Mouse (Mus musculus) myocyte (in vitro differentiated cells): ENCODE results near the gene Gm11639. TPM values are rescaled to one million over a fixed set of nuclear protein-coding genes. Genes with fewer than 3 reads are reported as not detected.

ENCODE experiments used
- H3K27me3 ChIP-seq: one replicate; pipeline ENCODE4 v1.6.1; 2011; ENCODE audit not compliant: control insufficient read depth, insufficient read depth, insufficient read length
- H3K36me3 ChIP-seq: one replicate; pipeline ENCODE4 v1.6.1; 2011; ENCODE audit not compliant: control insufficient read depth, insufficient read depth
- H3K4me2 ChIP-seq: one replicate; pipeline ENCODE4 v1.6.1; 2011; ENCODE audit warnings: low read depth, control low read depth
- H3K4me3 ChIP-seq: one replicate; pipeline ENCODE4 v1.5.1; 2011; ENCODE audit warnings: mild to moderate bottlenecking, control low read depth, moderate library complexity
- H3K79me2 ChIP-seq: one replicate; pipeline ENCODE4 v1.6.1; 2011; ENCODE audit not compliant: control insufficient read depth, insufficient read depth
- H3ac ChIP-seq: one replicate; pipeline ENCODE4 v1.6.1; 2011; ENCODE audit not compliant: control insufficient read depth, insufficient read length
- CEBPB ChIP-seq: IDR thresholded peaks from 2 replicates; pipeline ENCODE4 v1.6.1; 2011; ENCODE audit warnings: mild to moderate bottlenecking, moderate library complexity; ENCODE audit not compliant: poor library complexity, insufficient read depth, severe bottlenecking
- E2F4 ChIP-seq: IDR thresholded peaks from one replicate; pipeline ENCODE4 v1.6.1; 2011; ENCODE audit warnings: mild to moderate bottlenecking, control low read depth, moderate library complexity; ENCODE audit not compliant: insufficient read depth
- MAX ChIP-seq: IDR thresholded peaks from one replicate; pipeline ENCODE4 v1.6.1; 2011; ENCODE audit warnings: low read depth, mild to moderate bottlenecking, control low read depth
- MYOD1 ChIP-seq, 3 experiments: IDR thresholded peaks; one replicate each; pipeline ENCODE4 v1.6.1; 2011; ENCODE audit warnings: control low read depth in 2 of 3, low read depth in 2 of 3, mild to moderate bottlenecking in 2 of 3, moderate library complexity in 1 of 3; ENCODE audit not compliant: insufficient read length in 2 of 3, control insufficient read depth in 1 of 3
- MYOG ChIP-seq, 3 experiments: IDR thresholded peaks; one replicate each; pipeline ENCODE4 v1.6.1; 2011; ENCODE audit warnings: control low read depth in 2 of 3, low read depth in 2 of 3, mild to moderate bottlenecking in 2 of 3; ENCODE audit not compliant: insufficient read length in 2 of 3, control insufficient read depth in 1 of 3, insufficient read depth in 1 of 3
- POLR2A ChIP-seq: IDR thresholded peaks from one replicate; pipeline ENCODE4 v1.6.1; 2011; ENCODE audit warnings: low read depth, mild to moderate bottlenecking, control low read depth, moderate library complexity; ENCODE audit not compliant: insufficient read length
- POLR2AphosphoS2 ChIP-seq: IDR thresholded peaks from one replicate; pipeline ENCODE4 v1.6.1; 2011; ENCODE audit warnings: low read depth, control low read depth; ENCODE audit not compliant: insufficient read length
- REST ChIP-seq: IDR thresholded peaks from one replicate; pipeline ENCODE4 v1.6.1; 2011; ENCODE audit warnings: mild to moderate bottlenecking, control low read depth, moderate library complexity; ENCODE audit not compliant: insufficient read depth, insufficient read length
- SRF ChIP-seq: IDR thresholded peaks from one replicate; pipeline ENCODE4 v1.6.1; 2011; ENCODE audit warnings: low read depth; ENCODE audit not compliant: control insufficient read depth, insufficient read length
- TCF12 ChIP-seq: IDR thresholded peaks from one replicate; pipeline ENCODE4 v1.6.1; 2011; ENCODE audit warnings: mild to moderate bottlenecking, control low read depth; ENCODE audit not compliant: poor library complexity, insufficient read depth, severe bottlenecking
- TCF3 ChIP-seq: IDR thresholded peaks from one replicate; pipeline ENCODE4 v1.6.1; 2011; ENCODE audit warnings: low read depth, control low read depth; ENCODE audit not compliant: insufficient read length
- USF1 ChIP-seq: IDR thresholded peaks from one replicate; pipeline ENCODE4 v1.6.1; 2011; ENCODE audit warnings: low read depth, mild to moderate bottlenecking, control low read depth, moderate library complexity
- polyA plus RNA-seq: library from polyadenylated mRNA; unstranded; fragments of >200 nt; fragmentation: generic; extraction: Trizol; gene quantifications from one replicate; pipeline ENCODE4 v1.2.1, GENCODE M21; 2012; ENCODE audit warnings: missing spikeins

Gene Gm11639
- polyA plus RNA-seq, 1 experiment: not detected

DNA sequence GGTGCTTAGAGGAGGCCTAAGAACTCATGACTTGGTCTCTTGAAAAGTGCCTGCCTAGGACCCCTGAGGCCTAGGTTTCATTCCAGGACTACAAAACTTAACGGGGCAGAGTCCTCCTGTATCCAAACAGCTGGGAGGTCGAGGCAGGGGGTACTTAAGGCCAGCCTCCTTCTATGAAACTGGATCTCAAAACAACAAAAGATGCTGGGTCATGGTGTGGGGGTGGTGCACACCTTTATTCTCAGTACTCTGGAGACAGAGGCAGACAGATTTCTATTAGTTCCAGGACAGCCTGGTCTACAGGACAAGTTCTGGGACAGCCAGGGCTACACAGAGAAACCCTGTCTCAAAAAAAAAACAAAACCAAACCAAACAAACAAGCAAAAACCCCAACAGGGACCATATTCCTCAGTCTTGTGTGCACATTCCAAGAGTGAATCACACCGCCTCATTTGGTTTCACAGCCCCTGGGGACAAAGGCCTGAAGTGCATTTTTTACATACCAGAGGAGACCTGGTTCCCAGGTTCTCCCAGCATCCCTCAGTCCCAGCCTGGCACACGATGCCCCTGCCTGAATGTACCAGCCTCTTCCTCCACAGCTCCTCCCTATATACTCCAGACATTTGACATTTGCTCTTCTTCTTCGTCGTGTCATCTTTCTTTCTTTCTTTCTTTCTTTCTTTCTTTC lies 474.3 kb downstream of the Gm11639 start:
- Histone ChIP-seq H3K4me2 (no peak overlapping the region), H3ac (no peak overlapping the region), H3K36me3 (no peaks in the 10 kb centered on the region), H3K79me2 (no peaks in the 10 kb centered on the region), H3K27me3 (no peaks in the 10 kb centered on the region), H3K4me3 (no peak overlapping the region)
- TF ChIP-seq MYOG (IDR thresholded peaks at IDR 0.05; ENCODE audit: control insufficient read depth in 1 of 3, insufficient read depth in 1 of 3, insufficient read length in 2 of 3, low read depth in 2 of 3) (no peak), POLR2A (no peak), CEBPB (no peak), TCF3 (no peak), USF1 (no peak), MYOD1 (IDR thresholded peaks at IDR 0.05; ENCODE audit: control insufficient read depth in 1 of 3, insufficient read length in 2 of 3, low read depth in 2 of 3) (no peak), POLR2AphosphoS2 (no peak), SRF (no peak), MAX (no peak), TCF12 (no peak), E2F4 (no peak), REST (no peak)

DNA sequence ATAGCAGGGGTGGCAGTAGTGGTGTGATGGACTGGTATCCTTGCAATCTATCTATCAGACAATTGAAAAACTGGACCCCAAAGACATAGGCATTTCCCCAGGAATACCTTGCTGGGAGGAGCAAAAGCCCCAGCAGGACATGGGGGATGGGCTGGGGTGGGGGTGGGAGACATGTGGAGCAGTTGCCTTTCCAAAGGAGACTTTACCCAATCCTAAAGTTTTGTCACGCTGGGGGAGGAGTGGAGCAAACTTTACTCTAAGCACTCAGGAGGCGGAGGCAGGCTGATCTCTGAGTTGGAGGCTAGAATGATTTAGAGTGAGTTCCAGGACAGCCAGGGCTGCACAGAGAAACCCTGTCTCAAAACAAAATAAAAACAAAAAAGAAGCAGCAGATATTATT lies 475.9 kb downstream of the Gm11639 start:
- Histone ChIP-seq H3K79me2 (no peaks in the 10 kb centered on the region), H3K4me3 (no peak overlapping the region), H3K4me2 (no peak overlapping the region), H3K27me3 (no peaks in the 10 kb centered on the region), H3K36me3 (no peaks in the 10 kb centered on the region), H3ac (no peak overlapping the region)
- TF ChIP-seq USF1 (no peak), MYOG (IDR thresholded peaks at IDR 0.05; ENCODE audit: control insufficient read depth in 1 of 3, insufficient read depth in 1 of 3, insufficient read length in 2 of 3, low read depth in 2 of 3) (no peak), CEBPB (no peak), MYOD1 (IDR thresholded peaks at IDR 0.05; ENCODE audit: control insufficient read depth in 1 of 3, insufficient read length in 2 of 3, low read depth in 2 of 3) (no peak), MAX (no peak), TCF3 (no peak), E2F4 (no peak), REST (no peak)

DNA sequence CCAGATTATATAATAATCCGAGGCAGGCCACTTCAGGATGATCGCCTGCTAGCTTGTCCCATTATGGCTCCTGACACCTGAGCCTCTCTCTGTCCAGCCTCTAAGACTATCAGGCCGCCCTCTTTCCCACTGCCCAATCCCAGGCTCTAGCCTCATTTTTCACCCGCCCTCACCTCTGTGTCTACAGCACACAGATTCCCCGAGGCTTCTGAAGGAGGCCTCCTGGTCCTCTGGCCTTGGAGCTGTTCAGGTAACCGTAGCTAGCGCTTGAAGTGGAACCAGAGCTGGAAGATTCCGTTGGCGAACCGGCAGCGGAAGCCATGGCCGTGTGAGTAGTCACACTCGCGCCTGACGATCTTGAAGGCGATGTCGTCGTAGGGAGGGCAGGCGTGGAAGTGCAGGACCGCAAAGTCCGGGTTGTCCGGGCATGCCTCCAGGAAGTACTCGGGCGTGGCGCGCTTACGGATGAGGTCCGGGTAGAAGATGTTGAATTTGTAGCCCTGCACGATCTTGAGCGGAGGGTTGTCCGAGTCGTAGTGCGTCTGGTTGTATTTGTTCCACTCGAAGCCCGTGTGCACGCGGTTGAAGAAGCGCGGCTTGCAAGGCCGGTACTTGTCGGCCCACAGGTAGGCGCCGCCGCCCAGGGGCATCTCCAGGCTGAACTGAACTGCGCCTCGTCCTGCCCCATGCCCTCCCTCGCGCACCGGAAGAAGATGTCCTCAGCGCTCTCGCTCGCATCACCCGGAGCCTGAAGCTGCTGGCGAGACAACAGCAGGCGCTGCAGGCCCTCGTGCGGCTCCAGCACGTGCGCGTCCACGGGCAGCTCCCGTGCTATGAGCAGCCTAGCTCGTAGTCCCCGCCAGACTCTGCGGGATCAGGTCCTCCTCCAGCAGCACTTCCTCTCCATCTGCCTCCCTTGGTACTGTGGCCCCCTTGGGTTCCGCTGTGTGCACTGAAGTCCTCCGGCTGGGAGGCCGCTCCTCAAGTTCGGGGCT lies 479.3 kb downstream of the Gm11639 start:
- no peak overlapping the region for H3K4me2 ChIP-seq
- no peak overlapping the region for H3ac ChIP-seq
- no peak overlapping the region for H3K4me3 ChIP-seq
- no peaks in the 10 kb centered on the region for H3K27me3 ChIP-seq
- no peaks in the 10 kb centered on the region for H3K36me3 ChIP-seq
- H3K79me2 ChIP-seq: no peaks in the 10 kb centered on the region
- no peak for TF ChIP-seq USF1
- no peak for TF ChIP-seq MYOD1 (IDR thresholded peaks at IDR 0.05; ENCODE audit: control insufficient read depth in 1 of 3, insufficient read length in 2 of 3, low read depth in 2 of 3)
- TF ChIP-seq POLR2A: no peak
- TF ChIP-seq TCF12: no peak
- TF ChIP-seq MAX: no peak
- no peak for TF ChIP-seq E2F4
- TF ChIP-seq SRF: no peak
- no peak for TF ChIP-seq REST
- TF ChIP-seq MYOG (IDR thresholded peaks at IDR 0.05; ENCODE audit: control insufficient read depth in 1 of 3, insufficient read depth in 1 of 3, insufficient read length in 2 of 3, low read depth in 2 of 3): no peak
- no peak for TF ChIP-seq POLR2AphosphoS2
- TF ChIP-seq CEBPB: no peak
- TF ChIP-seq TCF3: no peak

DNA sequence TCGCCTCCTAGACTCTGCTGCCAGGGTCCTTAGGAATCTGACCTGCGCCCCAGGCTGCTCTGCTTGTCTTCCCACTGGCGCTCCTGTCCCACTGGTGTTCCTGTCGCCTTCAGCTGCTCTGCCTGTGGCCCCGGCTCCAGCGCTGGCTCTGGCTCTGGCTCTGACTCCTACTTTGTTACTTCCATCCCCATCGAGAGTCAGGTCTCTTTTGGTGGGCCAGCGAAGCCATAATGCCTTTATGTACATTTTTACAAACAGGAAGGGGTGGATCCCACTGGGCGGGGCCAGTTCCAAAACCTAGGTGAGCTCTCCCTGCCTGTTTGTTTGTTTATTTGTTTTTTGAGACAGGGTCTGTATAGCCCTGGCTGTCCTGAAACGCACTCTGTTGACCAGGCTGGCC lies 481.3 kb downstream of the Gm11639 start:
- Histone ChIP-seq H3K4me3 (no peak overlapping the region), H3K79me2 (no peaks in the 10 kb centered on the region), H3K36me3 (no peaks in the 10 kb centered on the region), H3K27me3 (no peaks in the 10 kb centered on the region), H3K4me2 (no peak overlapping the region), H3ac (no peak overlapping the region)
- no peak for TF ChIP-seq TCF3
- no peak for TF ChIP-seq E2F4
- no peak for TF ChIP-seq POLR2A
- TF ChIP-seq MYOD1 (IDR thresholded peaks at IDR 0.05; ENCODE audit: control insufficient read depth in 1 of 3, insufficient read length in 2 of 3, low read depth in 2 of 3): no peak
- no peak for TF ChIP-seq USF1
- TF ChIP-seq REST: no peak
- TF ChIP-seq MYOG (IDR thresholded peaks at IDR 0.05; ENCODE audit: control insufficient read depth in 1 of 3, insufficient read depth in 1 of 3, insufficient read length in 2 of 3, low read depth in 2 of 3): no peak
- TF ChIP-seq CEBPB: no peak
- no peak for TF ChIP-seq TCF12
- no peak for TF ChIP-seq SRF
- TF ChIP-seq POLR2AphosphoS2: no peak
- no peak for TF ChIP-seq MAX

Other genes with a start within 250 kb of the Gm11639 start
- gene Kansl1, start 216.8 kb upstream of the Gm11639 start, polyA plus RNA-seq: 15.6 TPM
- 9.2 TPM for gene Cdc27, start 135.1 kb upstream of the Gm11639 start, polyA plus RNA-seq
- 5,062 TPM for gene Myl4, start 135.0 kb upstream of the Gm11639 start, polyA plus RNA-seq
- 25.0 TPM for gene Itgb3, start 77.7 kb upstream of the Gm11639 start, polyA plus RNA-seq